Mouse (Mus musculus): ENCODE measurements at regions not wholly inside any gene's neighbourhood (a gene's known extent, or its start where the extent isn't known, plus 50 kb on each side); places are given as distances from the start of the nearest gene placed in this dataset.

- 98% methylated on average over 1 of the region's 1 CpGs for WGBS
- Histone ChIP-seq H3K9me3 (ENCODE audit: control insufficient read depth, low read depth, low read length) (no peaks in the 10 kb centered on the region), H3K4me1 (ENCODE audit: control insufficient read depth, insufficient read depth, low read length) (no peaks in the 10 kb centered on the region), H3K4me3 (ENCODE audit: low read depth, low read length) (no peak overlapping the region), H3K27ac (ENCODE audit: low read length) (no peak overlapping the region), H3K9ac (replicated peaks; ENCODE audit: low read depth, low read length) (no peak overlapping the region), H3K4me2 (replicated peaks; ENCODE audit: low read depth, low read length) (no peak overlapping the region), H3K27me3 (ENCODE audit: control insufficient read depth, insufficient read depth, low read length) (no peaks in the 10 kb centered on the region), H3K36me3 (ENCODE audit: control insufficient read depth, insufficient read depth, low read length) (no peaks in the 10 kb centered on the region)
- no peak for ATAC-seq (ENCODE audit: insufficient number of reproducible peaks, insufficient read depth, low FRiP score, low read depth)
These were observed 684.9 kb upstream of the Adgrl4 start for GRCm38 (mm10) chr3:150752787-150753186.

- WGBS: 60% methylated on average over 1 of the region's 1 CpGs
These were observed 677.8 kb upstream of the Adgrl4 start for GRCm38 (mm10) chr3:150759854-150760253.

GRCm38 (mm10) chr3:150784576-150784975, 653.1 kb upstream of the Adgrl4 start:
- ATAC-seq (ENCODE audit: insufficient number of reproducible peaks, insufficient read depth, low FRiP score, low read depth): no peak

More at GRCm38 (mm10) chr3:150759854-150760253, 677.8 kb upstream of the Adgrl4 start:
- ATAC-seq (ENCODE audit: insufficient number of reproducible peaks, insufficient read depth, low FRiP score, low read depth): no peak
- no peak overlapping the region for H3K4me3 ChIP-seq (ENCODE audit: low read depth, low read length)
- H3K4me1 ChIP-seq (ENCODE audit: control insufficient read depth, insufficient read depth, low read length): no peaks in the 10 kb centered on the region
- H3K27me3 ChIP-seq (ENCODE audit: control insufficient read depth, insufficient read depth, low read length): no peaks in the 10 kb centered on the region
- no peak overlapping the region for H3K27ac ChIP-seq (ENCODE audit: low read length)
- H3K9ac ChIP-seq (replicated peaks; ENCODE audit: low read depth, low read length): no peak overlapping the region
- H3K36me3 ChIP-seq (ENCODE audit: control insufficient read depth, insufficient read depth, low read length): no peaks in the 10 kb centered on the region
- no peak overlapping the region for H3K4me2 ChIP-seq (replicated peaks; ENCODE audit: low read depth, low read length)
- H3K9me3 ChIP-seq (ENCODE audit: control insufficient read depth, low read depth, low read length): no peaks in the 10 kb centered on the region

GRCm38 (mm10) chr3:150817807-150818206, 619.9 kb upstream of the Adgrl4 start:
- no peak for ATAC-seq (ENCODE audit: insufficient number of reproducible peaks, insufficient read depth, low FRiP score, low read depth)
- Histone ChIP-seq H3K9me3 (ENCODE audit: control insufficient read depth, low read depth, low read length) (no peaks in the 10 kb centered on the region), H3K36me3 (ENCODE audit: control insufficient read depth, insufficient read depth, low read length) (no peaks in the 10 kb centered on the region), H3K4me3 (ENCODE audit: low read depth, low read length) (no peak overlapping the region), H3K4me2 (replicated peaks; ENCODE audit: low read depth, low read length) (no peak overlapping the region), H3K4me1 (ENCODE audit: control insufficient read depth, insufficient read depth, low read length) (no peaks in the 10 kb centered on the region), H3K27me3 (ENCODE audit: control insufficient read depth, insufficient read depth, low read length) (no peaks in the 10 kb centered on the region), H3K27ac (ENCODE audit: low read length) (no peak overlapping the region), H3K9ac (replicated peaks; ENCODE audit: low read depth, low read length) (no peak overlapping the region)

More at GRCm38 (mm10) chr3:150784576-150784975, 653.1 kb upstream of the Adgrl4 start:
- Histone ChIP-seq H3K27me3 (ENCODE audit: control insufficient read depth, insufficient read depth, low read length) (no peaks in the 10 kb centered on the region), H3K36me3 (ENCODE audit: control insufficient read depth, insufficient read depth, low read length) (no peaks in the 10 kb centered on the region), H3K9me3 (ENCODE audit: control insufficient read depth, low read depth, low read length) (no peaks in the 10 kb centered on the region), H3K27ac (ENCODE audit: low read length) (no peak overlapping the region), H3K4me3 (ENCODE audit: low read depth, low read length) (no peak overlapping the region), H3K9ac (replicated peaks; ENCODE audit: low read depth, low read length) (no peak overlapping the region), H3K4me2 (replicated peaks; ENCODE audit: low read depth, low read length) (no peak overlapping the region), H3K4me1 (ENCODE audit: control insufficient read depth, insufficient read depth, low read length) (no peaks in the 10 kb centered on the region)
- WGBS: 60% methylated on average over 3 of the region's 3 CpGs

- H3K4me2 ChIP-seq (replicated peaks; ENCODE audit: low read depth, low read length): no peak overlapping the region
- no peak overlapping the region for H3K27ac ChIP-seq (ENCODE audit: low read length)
- H3K27me3 ChIP-seq (ENCODE audit: control insufficient read depth, insufficient read depth, low read length): no peaks in the 10 kb centered on the region
- 85% methylated on average over 4 of the region's 4 CpGs for WGBS
- no peak overlapping the region for H3K4me3 ChIP-seq (ENCODE audit: low read depth, low read length)
- ATAC-seq (ENCODE audit: insufficient number of reproducible peaks, insufficient read depth, low FRiP score, low read depth): no peak
- H3K4me1 ChIP-seq (ENCODE audit: control insufficient read depth, insufficient read depth, low read length): no peaks in the 10 kb centered on the region
- H3K36me3 ChIP-seq (ENCODE audit: control insufficient read depth, insufficient read depth, low read length): no peaks in the 10 kb centered on the region
- no peaks in the 10 kb centered on the region for H3K9me3 ChIP-seq (ENCODE audit: control insufficient read depth, low read depth, low read length)
- H3K9ac ChIP-seq (replicated peaks; ENCODE audit: low read depth, low read length): no peak overlapping the region
These were observed 618.3 kb upstream of the Adgrl4 start for GRCm38 (mm10) chr3:150819369-150819768.

DNA sequence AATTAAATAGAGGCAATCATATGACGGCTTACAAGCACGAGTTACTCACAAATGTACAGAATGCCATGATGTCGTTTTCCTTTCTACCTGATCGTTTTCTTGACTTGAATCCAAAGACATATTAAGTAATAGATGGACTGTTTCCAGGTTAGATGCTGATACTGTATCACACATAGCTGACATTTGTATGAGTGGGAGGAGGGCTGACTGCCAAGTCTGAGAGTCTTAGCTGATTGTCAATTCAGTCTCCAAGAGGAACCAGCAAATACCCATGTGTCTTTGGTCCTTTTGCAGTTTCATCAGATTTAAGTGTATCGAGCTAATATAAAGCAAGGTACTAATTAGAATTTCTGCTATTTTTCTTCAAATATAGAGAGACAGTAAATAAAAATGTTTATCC, 617.6 kb upstream of the Adgrl4 start:
- H3K27me3 ChIP-seq (ENCODE audit: control insufficient read depth, insufficient read depth, low read length): no peaks in the 10 kb centered on the region
- H3K4me3 ChIP-seq (ENCODE audit: low read depth, low read length): no peak overlapping the region
- no peak overlapping the region for H3K4me2 ChIP-seq (replicated peaks; ENCODE audit: low read depth, low read length)
- H3K9ac ChIP-seq (replicated peaks; ENCODE audit: low read depth, low read length): no peak overlapping the region
- no peaks in the 10 kb centered on the region for H3K4me1 ChIP-seq (ENCODE audit: control insufficient read depth, insufficient read depth, low read length)
- H3K27ac ChIP-seq (ENCODE audit: low read length): no peak overlapping the region
- no peaks in the 10 kb centered on the region for H3K9me3 ChIP-seq (ENCODE audit: control insufficient read depth, low read depth, low read length)
- no peak for ATAC-seq (ENCODE audit: insufficient number of reproducible peaks, insufficient read depth, low FRiP score, low read depth)
- 82% methylated on average over 5 of the region's 5 CpGs for WGBS
- H3K36me3 ChIP-seq (ENCODE audit: control insufficient read depth, insufficient read depth, low read length): no peaks in the 10 kb centered on the region

DNA sequence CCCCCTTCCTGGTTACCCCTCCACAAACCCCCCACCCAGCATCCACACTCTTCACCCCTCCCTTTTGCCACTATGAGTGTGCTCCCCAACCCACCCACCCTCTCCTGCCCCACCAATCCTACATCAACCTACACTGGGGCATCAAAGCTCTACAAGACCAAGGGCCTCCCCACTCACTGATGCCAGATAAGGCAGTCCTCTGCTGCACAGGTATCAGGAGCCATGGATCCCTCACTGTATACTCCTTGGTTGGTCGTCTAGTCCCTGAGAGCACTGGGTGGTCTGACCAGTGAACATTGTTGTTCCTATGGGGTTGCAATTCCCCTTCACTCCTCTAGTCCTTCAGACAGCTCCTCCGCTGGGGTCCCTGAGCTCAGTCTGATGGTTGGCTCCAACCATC, 591.7 kb upstream of the Adgrl4 start:
- H3K36me3 ChIP-seq (ENCODE audit: control insufficient read depth, insufficient read depth, low read length): no peaks in the 10 kb centered on the region
- no peak overlapping the region for H3K9ac ChIP-seq (replicated peaks; ENCODE audit: low read depth, low read length)
- H3K27ac ChIP-seq (ENCODE audit: low read length): no peak overlapping the region
- no peaks in the 10 kb centered on the region for H3K9me3 ChIP-seq (ENCODE audit: control insufficient read depth, low read depth, low read length)
- H3K4me1 ChIP-seq (ENCODE audit: control insufficient read depth, insufficient read depth, low read length): no peaks in the 10 kb centered on the region
- no peak overlapping the region for H3K4me3 ChIP-seq (ENCODE audit: low read depth, low read length)
- no peak for ATAC-seq (ENCODE audit: insufficient number of reproducible peaks, insufficient read depth, low FRiP score, low read depth)
- H3K27me3 ChIP-seq (ENCODE audit: control insufficient read depth, insufficient read depth, low read length): no peaks in the 10 kb centered on the region
- no peak overlapping the region for H3K4me2 ChIP-seq (replicated peaks; ENCODE audit: low read depth, low read length)
- 80% methylated on average over 2 of the region's 2 CpGs for WGBS

GRCm38 (mm10) chr3:150852107-150852506, 585.6 kb upstream of the Adgrl4 start:
- WGBS: 49% methylated on average over 4 of the region's 4 CpGs
- H3K4me1 ChIP-seq (ENCODE audit: control insufficient read depth, insufficient read depth, low read length): no peaks in the 10 kb centered on the region
- H3K9ac ChIP-seq (replicated peaks; ENCODE audit: low read depth, low read length): no peak overlapping the region
- no peak overlapping the region for H3K4me3 ChIP-seq (ENCODE audit: low read depth, low read length)
- no peaks in the 10 kb centered on the region for H3K9me3 ChIP-seq (ENCODE audit: control insufficient read depth, low read depth, low read length)
- no peak overlapping the region for H3K4me2 ChIP-seq (replicated peaks; ENCODE audit: low read depth, low read length)
- H3K27me3 ChIP-seq (ENCODE audit: control insufficient read depth, insufficient read depth, low read length): no peaks in the 10 kb centered on the region
- H3K36me3 ChIP-seq (ENCODE audit: control insufficient read depth, insufficient read depth, low read length): no peaks in the 10 kb centered on the region
- ATAC-seq (ENCODE audit: insufficient number of reproducible peaks, insufficient read depth, low FRiP score, low read depth): no peak
- H3K27ac ChIP-seq (ENCODE audit: low read length): no peak overlapping the region

GRCm38 (mm10) chr3:150896668-150897067, 541.0 kb upstream of the Adgrl4 start:
- ATAC-seq (ENCODE audit: insufficient number of reproducible peaks, insufficient read depth, low FRiP score, low read depth): no peak
- Histone ChIP-seq H3K27me3 (ENCODE audit: control insufficient read depth, insufficient read depth, low read length) (no peaks in the 10 kb centered on the region), H3K4me1 (ENCODE audit: control insufficient read depth, insufficient read depth, low read length) (no peaks in the 10 kb centered on the region), H3K9me3 (ENCODE audit: control insufficient read depth, low read depth, low read length) (no peaks in the 10 kb centered on the region), H3K4me2 (replicated peaks; ENCODE audit: low read depth, low read length) (no peak overlapping the region), H3K4me3 (ENCODE audit: low read depth, low read length) (no peak overlapping the region), H3K27ac (ENCODE audit: low read length) (no peak overlapping the region), H3K9ac (replicated peaks; ENCODE audit: low read depth, low read length) (no peak overlapping the region), H3K36me3 (ENCODE audit: control insufficient read depth, insufficient read depth, low read length) (no peaks in the 10 kb centered on the region)
- WGBS: 67% methylated on average over 2 of the region's 2 CpGs

All from stomach, embryonic 14.5 days (tissue).